Mouse (Mus musculus) right cerebral cortex, postnatal 36 days (tissue): ENCODE results near the gene Calml3.
"Not testable (repeated sequence)": the region's sequence is repeated elsewhere in the genome, so short reads cannot be mapped to it uniquely, and the experiment has no call there.

Experiments used
- DNase-seq, 2 experiments: peaks; one replicate each; pipeline ENCODE4 v3.0.0; 2022; ENCODE audit warnings: low spot score in 2 of 2, mixed read lengths in 1 of 2

Calml3 gene

DNA sequence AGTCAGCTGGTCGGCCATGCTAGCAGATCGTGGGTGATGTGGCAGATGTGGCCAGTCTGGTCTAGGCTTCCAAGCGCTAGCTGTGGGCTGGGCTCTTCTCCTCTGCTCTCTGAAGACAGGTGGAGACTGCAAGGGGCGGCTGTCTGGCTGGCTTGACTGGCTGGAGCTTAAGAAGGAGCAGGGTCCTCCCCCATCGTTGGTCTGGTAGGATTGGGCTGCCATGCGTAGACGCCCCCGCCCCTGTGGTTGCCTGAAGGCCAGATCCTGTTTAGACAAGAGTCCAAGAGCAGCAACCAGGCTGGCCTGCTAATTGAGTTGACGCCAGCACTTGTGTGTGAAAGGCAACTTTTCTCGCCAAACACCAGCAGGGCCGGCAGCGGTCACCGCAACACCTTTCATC lies at the start of gene Calml3:
Calml3 (minus strand) TSS at position 131 of the 400 bp plus-strand sequence.
- DNase-seq: no peak

DNA sequence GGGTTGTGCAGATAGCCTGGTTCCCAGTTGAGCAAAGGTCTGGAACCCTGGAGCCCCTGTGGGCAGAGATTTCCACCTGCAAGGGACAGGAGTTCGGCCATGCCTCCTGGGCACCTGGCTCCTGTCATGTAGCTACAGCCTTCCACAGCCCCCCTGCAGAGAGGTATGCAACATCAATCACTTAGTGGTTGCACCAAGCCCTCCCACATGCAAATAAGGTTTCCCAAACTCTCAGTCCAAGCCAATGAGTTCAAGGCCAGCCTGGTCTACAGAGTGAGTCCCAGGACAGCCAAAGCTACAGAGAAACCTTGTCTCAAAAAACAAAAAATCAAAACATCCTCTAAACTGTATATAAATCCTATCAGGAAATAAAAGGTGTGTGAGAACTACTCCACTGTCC lies 46.2 kb upstream of the Calml3 start:
- DNase-seq: no peak

- DNase-seq: not testable (repeated sequence)
These were observed 36.5 kb upstream of the Calml3 start for GRCm38 (mm10) chr13:3840662-3841061.

GRCm38 (mm10) chr13:3837312-3837807 lies 33.2 kb upstream of the Calml3 start, which contains the start of gene Calm4:
Calm4 (plus strand) TSS chr13:3837757.
- DNase-seq: not testable (repeated sequence)

- DNase-seq: not testable (repeated sequence)
These were observed 29.5 kb upstream of the Calml3 start for GRCm38 (mm10) chr13:3833644-3834043.

DNA sequence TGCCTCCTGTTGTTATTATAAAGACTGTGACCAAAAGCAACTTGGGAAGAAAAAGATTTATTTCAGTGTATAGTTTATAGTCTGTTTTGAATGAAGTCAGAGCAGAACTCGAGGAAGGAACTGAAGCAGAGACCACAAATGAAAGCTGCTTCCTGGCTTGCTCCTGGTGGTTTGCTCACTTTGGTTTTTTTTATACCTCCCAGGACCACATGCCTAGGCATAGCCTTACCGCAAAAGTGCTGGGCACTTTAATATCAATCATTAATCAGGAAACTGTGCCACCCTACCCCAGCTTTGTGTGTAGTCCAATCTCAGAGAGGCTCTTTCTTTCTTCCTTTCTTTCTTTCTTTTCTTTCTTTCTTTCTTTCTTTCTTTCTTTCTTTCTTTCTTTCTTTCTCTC lies 28.3 kb upstream of the Calml3 start:
- DNase-seq: no peak

GRCm38 (mm10) chr13:3831994-3832393 lies 27.9 kb upstream of the Calml3 start:
- DNase-seq: no peak

GRCm38 (mm10) chr13:3831546-3831945 lies 27.4 kb upstream of the Calml3 start:
- no peak for DNase-seq

- no peak for DNase-seq
These were observed 21.6 kb upstream of the Calml3 start for GRCm38 (mm10) chr13:3825726-3826125.

- no peak for DNase-seq
These were observed 18.0 kb upstream of the Calml3 start for GRCm38 (mm10) chr13:3822105-3822504.

- DNase-seq: no peak
These were observed 14.6 kb upstream of the Calml3 start for GRCm38 (mm10) chr13:3818740-3819076.

GRCm38 (mm10) chr13:3818012-3818739 lies 14.1 kb upstream of the Calml3 start:
- DNase-seq: no peak

- no peak for DNase-seq
These were observed 3.2 kb upstream of the Calml3 start for GRCm38 (mm10) chr13:3807131-3807827.

DNA sequence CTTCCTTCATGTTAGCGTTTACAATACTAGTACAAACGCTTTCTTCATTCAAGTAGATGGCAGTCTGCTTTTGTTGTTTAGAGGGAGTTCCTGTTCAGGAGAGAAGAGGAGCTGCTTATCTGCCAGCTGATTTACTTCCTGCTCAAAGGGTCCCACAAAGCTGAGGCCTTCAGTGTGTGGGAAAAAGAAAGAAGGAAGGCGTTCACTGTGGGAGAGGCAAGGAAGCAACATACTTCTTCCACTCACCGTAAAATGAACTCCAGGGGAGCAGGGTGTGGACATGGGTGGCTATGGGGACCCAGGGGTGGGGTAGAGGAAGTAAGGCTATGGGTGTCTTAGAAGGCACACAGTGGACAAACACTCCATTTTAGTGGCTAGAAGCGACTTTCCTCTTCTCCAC lies 1.5 kb upstream of the Calml3 start:
- no peak for DNase-seq

GRCm38 (mm10) chr13:3805132-3805531 lies 1.0 kb upstream of the Calml3 start:
- DNase-seq: no peak

- DNase-seq: no peak
These were observed 4.7 kb downstream of the Calml3 start for GRCm38 (mm10) chr13:3799386-3799785.

DNA sequence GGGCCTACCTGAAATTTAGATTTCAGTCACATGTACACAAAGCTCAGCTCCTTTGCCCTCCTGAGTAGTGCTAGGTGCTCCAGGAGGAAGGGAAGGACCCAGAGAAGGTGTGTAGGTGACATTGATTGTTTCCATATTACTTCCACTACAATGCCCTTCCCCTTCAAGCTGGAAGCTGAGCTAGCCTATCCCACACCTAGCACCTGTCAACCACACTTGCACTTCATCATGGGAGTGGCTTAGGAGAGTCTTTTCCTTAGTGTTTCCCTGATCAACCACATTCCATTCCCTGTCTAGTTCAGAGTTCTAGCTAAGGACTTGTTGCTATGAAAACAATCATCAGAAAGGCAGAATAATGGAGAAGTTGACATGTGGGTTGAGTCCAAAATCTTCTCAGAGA lies 5.4 kb downstream of the Calml3 start:
- no peak for DNase-seq

DNA sequence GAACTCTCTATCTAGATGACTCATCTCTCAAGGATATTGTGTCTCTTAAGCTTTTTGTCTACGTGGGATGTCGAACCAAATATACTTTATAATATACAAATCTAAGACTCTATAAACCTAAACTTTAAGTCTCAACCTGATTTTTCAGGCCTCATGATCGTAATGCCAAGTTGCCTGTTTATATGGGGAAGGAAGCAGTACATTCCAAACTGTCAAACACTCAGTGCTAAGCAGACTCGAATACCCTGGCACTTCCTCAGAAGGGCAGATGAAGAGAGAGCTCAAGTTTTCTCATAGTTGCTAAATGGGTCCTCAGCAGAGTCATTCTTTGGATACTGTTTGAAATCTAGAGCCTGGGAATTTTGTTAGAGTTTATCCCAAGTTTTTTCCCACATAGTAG lies 7.5 kb downstream of the Calml3 start:
- DNase-seq: no peak

DNA sequence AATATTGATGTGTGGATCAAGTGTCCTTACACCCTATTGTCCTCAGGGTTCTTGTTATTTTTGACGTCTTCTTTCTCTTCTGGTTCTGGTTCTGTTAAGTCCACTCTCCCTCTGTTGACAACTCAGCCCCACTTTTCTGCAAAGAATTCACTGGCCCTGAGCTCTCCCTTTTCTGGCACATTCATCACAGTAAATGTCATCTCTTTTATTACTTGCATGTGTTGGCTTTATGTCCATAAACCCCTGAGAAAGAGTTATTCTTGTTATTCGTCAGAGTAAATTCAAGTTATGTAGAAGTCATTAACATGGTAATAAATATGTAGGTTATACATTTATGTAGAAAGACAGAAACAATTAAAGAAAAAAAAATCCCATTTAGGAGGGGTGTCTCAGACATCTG lies 14.6 kb downstream of the Calml3 start:
- DNase-seq: no peak

- no peak for DNase-seq
These were observed 15.5 kb downstream of the Calml3 start for GRCm38 (mm10) chr13:3788588-3788987.

DNA sequence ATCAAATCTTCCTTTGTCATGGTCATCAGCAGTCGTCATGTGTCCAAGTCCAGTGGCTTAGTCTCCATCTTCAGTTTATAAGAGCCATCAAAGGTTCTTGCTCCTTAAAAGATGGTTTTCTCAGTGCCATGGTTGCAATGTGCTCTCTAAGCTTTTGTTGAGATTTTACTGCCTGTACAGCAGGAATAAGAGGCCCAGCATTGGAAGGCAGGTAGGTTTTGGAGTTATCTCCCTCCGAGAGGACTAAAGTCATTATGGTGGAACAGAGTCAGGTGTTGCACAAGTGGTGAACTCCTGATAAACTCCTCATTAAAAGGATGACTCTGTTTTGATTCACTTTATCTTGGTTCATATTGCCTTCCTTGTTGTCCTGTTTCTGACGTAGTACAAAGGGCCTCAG lies 16.5 kb downstream of the Calml3 start:
- DNase-seq: no peak

DNA sequence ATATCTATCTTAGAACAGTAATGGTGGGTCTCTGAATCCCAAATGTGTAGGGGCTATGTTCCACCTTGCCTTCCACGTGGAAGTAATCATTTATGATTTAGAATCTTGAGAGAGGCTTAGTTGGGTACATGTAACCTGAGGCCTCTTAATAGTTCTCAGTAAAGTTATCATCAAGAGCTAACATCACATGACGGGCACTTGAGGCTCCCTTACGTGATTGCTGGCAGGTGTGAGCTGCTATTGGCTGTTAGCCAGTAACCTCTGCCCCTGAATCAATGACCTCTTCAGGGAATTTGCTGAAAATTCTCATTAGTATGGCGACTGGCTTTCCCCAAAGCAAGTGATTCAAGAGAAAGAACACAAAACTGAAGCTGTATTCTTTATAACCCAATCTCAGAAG lies 17.0 kb downstream of the Calml3 start:
- DNase-seq: no peak

DNA sequence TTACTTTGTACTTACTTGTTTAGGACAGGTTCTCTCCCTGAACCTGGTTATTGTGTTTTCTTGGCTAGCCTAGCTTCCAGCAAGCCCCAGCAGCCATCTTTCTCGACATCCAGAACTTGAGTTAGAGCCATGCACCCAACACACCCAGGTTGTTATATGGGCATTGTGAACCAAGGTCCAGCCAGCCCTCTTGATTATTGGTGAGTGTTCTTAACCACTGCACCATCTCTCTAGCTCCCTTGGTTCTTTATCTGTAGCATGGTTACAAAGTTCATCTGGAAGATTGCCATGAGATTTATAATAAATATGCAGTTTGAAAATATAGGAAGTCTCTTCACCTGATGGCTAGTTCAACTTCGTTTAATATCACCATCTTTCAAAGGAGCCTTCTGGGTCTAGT lies 20.5 kb downstream of the Calml3 start:
- no peak for DNase-seq
